ENCODE assay signal across 14 mouse cellular contexts in genomic region chr14:76500036-76500435, GRCm38 (mm10). TPM values are rescaled to one million over a fixed set of nuclear protein-coding genes. Genes with fewer than 3 reads are reported as not detected.
DNase-seq lines count a peak whose midpoint lies in the region; ATAC-seq and TF ChIP-seq lines count a peak whose summit lies in the region.
"Had no signal": no experiment of that assay in that cellular context is flagged by ENCODE, and none has a peak within 500 bp of the region (broad histone marks: within the 10 kb centered on the region; RNA-seq: fewer than 3 reads in every experiment).

No protein-coding gene starts in this region.

- H3K36me3 ChIP-seq in kidney, postnatal 0 days (ENCODE audit: insufficient read depth, low read length) = no peaks in the 10 kb centered on the region
- no peaks in the 10 kb centered on the region for H3K36me3 ChIP-seq in ES-Bruce4 (ENCODE audit: control insufficient read depth, insufficient read depth, low read length, poor library complexity, severe bottlenecking)
- H3K36me3 ChIP-seq: G1E; neural tube, embryonic 12.5 days had no signal

- no peak for TF ChIP-seq POLR2A in ES-Bruce4 (IDR thresholded peaks at IDR 0.05; ENCODE audit: insufficient read depth, low read length)

- no peak for TF ChIP-seq EP300 in ES-Bruce4 (IDR thresholded peaks at IDR 0.05; ENCODE audit: insufficient read depth, low read depth, low read length)

- no peak overlapping the region for H3K4me2 ChIP-seq in kidney, postnatal 0 days (ENCODE audit: low read length)
- H3K4me2 ChIP-seq: neural tube, embryonic 12.5 days had no signal

- H3K27ac ChIP-seq in kidney, postnatal 0 days = peak overlapping the region; percentile 37
- H3K27ac ChIP-seq in ES-Bruce4 (ENCODE audit: insufficient read depth, low read length) = peak overlapping the region; percentile 68
- H3K27ac ChIP-seq: neural tube, embryonic 12.5 days had no signal

- peak; percentile 41 to 43 for DNase-seq in cerebellum, adult 18-20 months
- DNase-seq in cerebellum, adult 11 months = no peak
- DNase-seq in kidney, postnatal 0 days (ENCODE audit: low spot score) = peak; percentile 48
- DNase-seq in kidney, adult 9 months = no peak
- peak; percentile 41 for DNase-seq in mesoderm, embryonic 11.5 days (ENCODE audit: low read depth, low spot score)
- no peak for DNase-seq in adrenal gland, postnatal 4 days (ENCODE audit: low spot score in 2 of 2)
- no peak for DNase-seq in spleen, postnatal 10 days (ENCODE audit: low spot score in 2 of 2)
- DNase-seq: cerebellum, adult 9-11 months; spleen, adult 18-20 months; thymus, postnatal 4 days had no signal

- H3K4me1 ChIP-seq in kidney, postnatal 0 days (replicated peaks; ENCODE audit: insufficient read depth, low read length) = peaks cover 12% of the 10 kb centered on the region; the same call in 1 of the 2 replicates
- H3K4me1 ChIP-seq in ES-Bruce4 (ENCODE audit: control insufficient read depth, insufficient read depth, low read length) = peaks cover 1% of the 10 kb centered on the region

- no peak overlapping the region for H3K9ac ChIP-seq in kidney, postnatal 0 days (ENCODE audit: low read depth, low read length)
- 0 out of 2 replicates have a peak overlapping the region, but pooled peaks have one; percentile 8 for H3K9ac ChIP-seq in ES-Bruce4 (ENCODE audit: low read depth, poor library complexity, severe bottlenecking)
- H3K9ac ChIP-seq: neural tube, embryonic 12.5 days had no signal

- 24% methylated on average over 5 of the region's 5 CpGs for whole genome bisulfite sequencing in kidney, postnatal 0 days

- TF ChIP-seq CTCF in kidney, postnatal 0 days (IDR thresholded peaks at IDR 0.05; ENCODE audit: low read depth) = no peak
- TF ChIP-seq CTCF in ES-Bruce4 (IDR thresholded peaks at IDR 0.05; ENCODE audit: low read depth, low read length) = no peak

- ATAC-seq in kidney, postnatal 0 days (replicated peaks; ENCODE audit: low FRiP score, low read depth) = no peak
- ATAC-seq: lung, postnatal 0 days had no signal

- H3K9me3 ChIP-seq in kidney, postnatal 0 days (replicated peaks; ENCODE audit: low read length) = no peaks in the 10 kb centered on the region
- H3K9me3 ChIP-seq in ES-Bruce4 (replicated peaks; ENCODE audit: control insufficient read depth, insufficient read depth, low read length, poor library complexity, severe bottlenecking) = no peaks in the 10 kb centered on the region
- H3K9me3 ChIP-seq: neural tube, embryonic 12.5 days had no signal

- H3K27me3 ChIP-seq in kidney, postnatal 0 days (ENCODE audit: insufficient read depth, low read length) = no peaks in the 10 kb centered on the region
- H3K27me3 ChIP-seq in ES-Bruce4 (ENCODE audit: control insufficient read depth, insufficient read depth, low read length, poor library complexity, severe bottlenecking) = no peaks in the 10 kb centered on the region
- H3K27me3 ChIP-seq: neural tube, embryonic 12.5 days had no signal

- H3K4me3 ChIP-seq in kidney, postnatal 0 days (replicated peaks; ENCODE audit: low read depth, low read length) = no peak overlapping the region
- no peak overlapping the region for H3K4me3 ChIP-seq in ES-Bruce4 (ENCODE audit: low read depth, low read length)
- H3K4me3 ChIP-seq: neural tube, embryonic 12.5 days had no signal

RNA-seq across cellular contexts. Expression of gene Serp2, which starts 56.7 kb away (rescaled TPM):
- polyA plus RNA-seq in kidney, postnatal 0 days (2015; fragmentation: Nextera tagmentation; extraction: Ambion mirVana) = 13.1 and 13.7 TPM in 2 replicates
- 6.1 and 6.4 TPM in 2 replicates for polyA plus RNA-seq in ES-Bruce4 (2011; ENCODE audit: insufficient read depth, insufficient read length, low read depth, missing spikeins)
- 10 to 100 TPM; 15.5 to 16.0 TPM for total RNA-seq in adrenal gland, postnatal 4 days (2021)
- total RNA-seq: G1E had no signal
- polyA plus RNA-seq: G1E had no signal

Comparison
In these comparisons a context has a peak if more than half of its experiments do, and no peak if none do; other contexts are left out.
1. DNase-seq: peak in cerebellum, adult 18-20 months (2 of 2), kidney, postnatal 0 days (single experiment) and mesoderm, embryonic 11.5 days (single experiment); none in cerebellum, adult 11 months (single experiment), kidney, adult 9 months (single experiment), adrenal gland, postnatal 4 days (0 of 2) and spleen, postnatal 10 days (0 of 2).